Mouse (Mus musculus) c-Kit-positive CD71-positive TER-119-positive erythroid progenitor cells, embryonic 14.5 days (primary cell): ENCODE measurements around the gene Htatip2.

Source experiments
- DNase-seq: peaks from one replicate; pipeline ENCODE4 v3.0.0-alpha.2; 2013; ENCODE audit warnings: low spot score

Gene Htatip2

GRCm38 (mm10) chr7:49786618-49787382 lies 27.9 kb downstream of the Htatip2 start:
- peak; percentile 51 for DNase-seq

- DNase-seq, result no peak
These were observed 28.4 kb downstream of the Htatip2 start for GRCm38 (mm10) chr7:49787383-49787645.

- DNase-seq, result no peak
These were observed 35.4 kb downstream of the Htatip2 start for GRCm38 (mm10) chr7:49794304-49794703.

- DNase-seq, result no peak
These were observed 38.3 kb downstream of the Htatip2 start for GRCm38 (mm10) chr7:49797171-49797570.

GRCm38 (mm10) chr7:49803511-49803910 lies 44.6 kb downstream of the Htatip2 start:
- DNase-seq, result no peak

- DNase-seq, result no peak
These were observed 45.8 kb downstream of the Htatip2 start for GRCm38 (mm10) chr7:49804638-49805165.

GRCm38 (mm10) chr7:49805618-49806017 lies 46.7 kb downstream of the Htatip2 start:
- peak; percentile 18 for DNase-seq

GRCm38 (mm10) chr7:49807093-49807682 lies 48.3 kb downstream of the Htatip2 start:
- no peak for DNase-seq

- no peak for DNase-seq
These were observed 49.1 kb downstream of the Htatip2 start for GRCm38 (mm10) chr7:49807846-49808622.

- no peak for DNase-seq
These were observed 50.2 kb downstream of the Htatip2 start for GRCm38 (mm10) chr7:49809100-49809499.

- no peak for DNase-seq
These were observed 50.6 kb downstream of the Htatip2 start for GRCm38 (mm10) chr7:49809562-49809961.

- DNase-seq, result no peak
These were observed 52.4 kb downstream of the Htatip2 start for GRCm38 (mm10) chr7:49811346-49811745.

- DNase-seq, result no peak
These were observed 60.5 kb downstream of the Htatip2 start for GRCm38 (mm10) chr7:49819393-49819792.

- no peak for DNase-seq
These were observed 62.5 kb downstream of the Htatip2 start for GRCm38 (mm10) chr7:49821370-49821769.

GRCm38 (mm10) chr7:49822028-49822427 lies 63.1 kb downstream of the Htatip2 start:
- DNase-seq, result no peak
